Mouse (Mus musculus) stomach, postnatal 0 days (tissue): Measurements from ENCODE around the gene 1110051M20Rik. TPM values are rescaled to one million over a fixed set of nuclear protein-coding genes. Genes with fewer than 3 reads are reported as not detected.

ENCODE experiments used
- ATAC-seq: fragments of 200-750 bp; cut with Nextera tagmentation; 2 replicates; pipeline ENCODE4 v1.8.0; 2017; ENCODE audit not compliant: low FRiP score, low TSS enrichment
- DNase-seq: peaks from one replicate; pipeline ENCODE4 v3.0.0-alpha.2; 2016; ENCODE audit warnings: low spot score
- H3K27ac ChIP-seq: fragments of 300-500 bp; sonication (generic); replicated peaks from 2 replicates; pipeline ENCODE4 v1.5.1; 2014; ENCODE audit warnings: mild to moderate bottlenecking, control low read depth
- H3K27me3 ChIP-seq: fragments of 300-500 bp; sonication (generic); 2 replicates; pipeline ENCODE4 v1.6.1; 2014; ENCODE audit warnings: low read length; ENCODE audit not compliant: control insufficient read depth, insufficient read depth
- H3K36me3 ChIP-seq: fragments of 300-500 bp; sonication (generic); 2 replicates; pipeline ENCODE4 v1.6.1; 2014; ENCODE audit warnings: low read length, mixed read lengths; ENCODE audit not compliant: control insufficient read depth, insufficient read depth
- H3K4me1 ChIP-seq: fragments of 300-500 bp; sonication (generic); replicated peaks from 2 replicates; pipeline ENCODE4 v1.6.1; 2014; ENCODE audit warnings: antibody characterized with exemption; ENCODE audit not compliant: control insufficient read depth, insufficient read depth
- H3K4me2 ChIP-seq: fragments of 300-500 bp; sonication (generic); replicated peaks from 2 replicates; pipeline ENCODE4 v1.6.1; 2014; ENCODE audit warnings: low read depth, mild to moderate bottlenecking, control low read depth, moderate library complexity
- H3K4me3 ChIP-seq: fragments of 300-500 bp; sonication (generic); 2 replicates; pipeline ENCODE4 v1.5.1; 2014; ENCODE audit warnings: low read depth, low read length, control low read depth
- H3K9ac ChIP-seq: fragments of 300-500 bp; sonication (generic); 2 replicates; pipeline ENCODE4 v1.6.1; 2014; ENCODE audit warnings: mild to moderate bottlenecking, low read length, control low read depth, mixed read lengths
- H3K9me3 ChIP-seq: fragments of 300-500 bp; sonication (generic); 2 replicates; pipeline ENCODE4 v1.6.1; 2016; ENCODE audit warnings: low read length; ENCODE audit not compliant: control insufficient read depth
- CTCF ChIP-seq: IDR thresholded peaks from 2 replicates; pipeline ENCODE4 v1.5.1; 2016; ENCODE audit warnings: antibody characterized with exemption, low read depth, mild to moderate bottlenecking, moderate library complexity
- EP300 ChIP-seq: optimal IDR thresholded peaks from 2 replicates; pipeline ENCODE3; 2016; ENCODE audit warnings: antibody characterized with exemption
- WGBS: fragments of 180-500 bp; shearing (Covaris S2); extraction: QIAGEN DNeasy Blood & Tissue Kit; methylation state at CpG from one replicate; pipeline ENCODE4 v1.1.7; 2014; 5-methylcytosine and 5-hydroxymethylcytosine counted together
- polyA plus RNA-seq: library from polyadenylated mRNA; unstranded; fragments of >200 nt; fragmentation: Nextera tagmentation; extraction: Ambion mirVana; gene quantifications from 2 replicates; pipeline ENCODE4 v1.2.1, GENCODE M21; 2015

Gene 1110051M20Rik
- polyA plus RNA-seq, 1 experiment from 2014 or later: 20.3 TPM

GRCm38 (mm10) chr2:91437116-91437815 is 7.2 kb downstream of the 1110051M20Rik start:
- no peak for TF ChIP-seq EP300
- no peak for TF ChIP-seq CTCF
- Histone ChIP-seq H3K9ac (no peak overlapping the region), H3K36me3 (no peaks in the 10 kb centered on the region), H3K27ac (no peak overlapping the region), H3K4me2 (no peak overlapping the region), H3K4me1 (no peaks in the 10 kb centered on the region), H3K9me3 (no peaks in the 10 kb centered on the region), H3K27me3 (no peaks in the 10 kb centered on the region), H3K4me3 (no peak overlapping the region)
- no peak for ATAC-seq
- no peak for DNase-seq
- 62% methylated on average over 5 of the region's 5 CpGs for WGBS

GRCm38 (mm10) chr2:91436713-91437112 is 7.8 kb downstream of the 1110051M20Rik start:
- Histone ChIP-seq H3K9ac (no peak overlapping the region), H3K36me3 (no peaks in the 10 kb centered on the region), H3K27ac (no peak overlapping the region), H3K9me3 (no peaks in the 10 kb centered on the region), H3K4me2 (no peak overlapping the region), H3K27me3 (no peaks in the 10 kb centered on the region), H3K4me3 (no peak overlapping the region), H3K4me1 (no peaks in the 10 kb centered on the region)
- TF ChIP-seq CTCF (no peak), EP300 (no peak)
- no peak for DNase-seq
- 64% methylated on average over 8 of the region's 8 CpGs for WGBS
- ATAC-seq: no peak

GRCm38 (mm10) chr2:91430600-91430919 is 13.9 kb downstream of the 1110051M20Rik start:
- Histone ChIP-seq H3K4me3 (no peak overlapping the region), H3K27ac (no peak overlapping the region), H3K4me2 (no peak overlapping the region), H3K9ac (no peak overlapping the region), H3K36me3 (no peaks in the 10 kb centered on the region), H3K9me3 (no peaks in the 10 kb centered on the region), H3K4me1 (no peaks in the 10 kb centered on the region), H3K27me3 (no peaks in the 10 kb centered on the region)
- TF ChIP-seq CTCF (no peak), EP300 (no peak)
- ATAC-seq (no peak), DNase-seq (no peak)
- 41% methylated on average over 6 of the region's 6 CpGs for WGBS

- Histone ChIP-seq H3K4me1 (no peaks in the 10 kb centered on the region), H3K27me3 (no peaks in the 10 kb centered on the region), H3K36me3 (no peaks in the 10 kb centered on the region), H3K27ac (no peak overlapping the region; the same call in 1 of the 2 replicates), H3K9me3 (no peaks in the 10 kb centered on the region), H3K9ac (no peak overlapping the region), H3K4me2 (no peak overlapping the region), H3K4me3 (no peak overlapping the region)
- no peak for TF ChIP-seq EP300
- no peak for TF ChIP-seq CTCF
- WGBS: 21% methylated on average over 9 of the region's 9 CpGs
- ATAC-seq: no peak
- no peak for DNase-seq
Measured at GRCm38 (mm10) chr2:91429915-91430599, 14.4 kb downstream of the 1110051M20Rik start.

- no peak overlapping the region for H3K27ac ChIP-seq
- no peak overlapping the region for H3K4me2 ChIP-seq
- H3K9ac ChIP-seq: no peak overlapping the region
- no peaks in the 10 kb centered on the region for H3K36me3 ChIP-seq
- no peak for DNase-seq
- no peaks in the 10 kb centered on the region for H3K9me3 ChIP-seq
- ATAC-seq: no peak
- WGBS: 81% methylated on average over 3 of the region's 3 CpGs
- TF ChIP-seq EP300 (no peak), CTCF (no peak)
- H3K4me3 ChIP-seq: no peak overlapping the region
- H3K4me1 ChIP-seq: no peaks in the 10 kb centered on the region
- no peaks in the 10 kb centered on the region for H3K27me3 ChIP-seq
Measured at GRCm38 (mm10) chr2:91429146-91429545, 15.4 kb downstream of the 1110051M20Rik start.

- H3K27ac ChIP-seq: no peak overlapping the region
- no peak for ATAC-seq
- no peaks in the 10 kb centered on the region for H3K4me1 ChIP-seq
- no peak overlapping the region for H3K4me3 ChIP-seq
- no peak overlapping the region for H3K9ac ChIP-seq
- H3K9me3 ChIP-seq: no peaks in the 10 kb centered on the region
- TF ChIP-seq EP300 (no peak), CTCF (no peak)
- H3K27me3 ChIP-seq: no peaks in the 10 kb centered on the region
- no peaks in the 10 kb centered on the region; the same call in 1 of the 2 replicates for H3K36me3 ChIP-seq
- 83% methylated on average over 1 of the region's 1 CpGs for WGBS
- no peak overlapping the region for H3K4me2 ChIP-seq
- no peak for DNase-seq
Measured at GRCm38 (mm10) chr2:91426321-91426720, 18.2 kb downstream of the 1110051M20Rik start.
